Mouse (Mus musculus): ENCODE measurements around the gene Ints12. TPM values are rescaled to one million over a fixed set of nuclear protein-coding genes. Genes with fewer than 3 reads are reported as not detected.

Ints12 gene
- 19.1 and 20.5 TPM in 2 replicates for polyA plus RNA-seq (2015; fragmentation: Nextera tagmentation; extraction: Ambion mirVana)

DNA sequence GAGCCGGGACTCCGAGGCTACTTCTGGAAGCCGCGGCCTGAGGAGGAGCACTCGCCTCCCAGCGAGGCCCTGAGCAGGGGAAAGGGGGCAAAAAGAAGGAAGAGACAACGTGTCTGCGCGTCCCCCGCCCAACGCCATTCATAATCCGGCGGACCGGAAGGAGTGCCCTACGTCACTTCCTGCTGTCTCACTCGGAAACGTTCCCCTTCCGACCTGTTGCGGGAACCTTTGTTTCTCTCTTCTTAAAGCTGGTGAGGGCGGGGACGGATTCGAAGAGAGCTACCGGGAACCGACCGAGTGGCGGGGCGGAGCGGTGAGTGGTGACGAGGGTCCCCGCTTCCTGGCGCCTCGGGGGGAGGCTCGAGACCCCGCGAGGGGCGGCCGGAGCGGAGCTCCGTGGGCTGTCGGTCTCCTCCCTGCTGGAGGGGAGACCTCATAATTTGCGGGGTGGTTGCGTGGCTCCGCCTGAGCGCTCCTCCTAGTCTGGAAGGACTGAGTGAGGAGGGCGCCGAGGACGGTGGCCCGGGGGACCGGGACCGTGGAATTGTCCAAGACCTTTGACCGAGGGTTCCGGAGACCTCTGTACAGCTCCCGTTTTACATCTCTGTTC, at the start of gene Ints12, which contains the start of gene Gstcd:
TSS of gene Ints12 (plus strand) at position 177 of the 610 bp plus-strand sequence.
TSS of gene Gstcd (minus strand) at position 370 of the 610 bp plus-strand sequence.
- H3K27me3 ChIP-seq = no peaks in the 10 kb centered on the region
- no peaks in the 10 kb centered on the region for H3K9me3 ChIP-seq
- peak within 1 kb of the TSS; percentile 52 for H3K4me2 ChIP-seq
- H3K4me3 ChIP-seq = peak within 1 kb of the TSS; percentile 85
- peaks cover 2% of the 10 kb centered on the region; the same call in 1 of the 2 replicates for H3K36me3 ChIP-seq
- peaks cover 9% of the 10 kb centered on the region for H3K4me1 ChIP-seq
- ATAC-seq (ENCODE audit: insufficient number of reproducible peaks, low FRiP score, low TSS enrichment, low read depth) = peak; percentile 98
- WGBS = under 1% methylated on average over 53 of the region's 53 CpGs
- H3K9ac ChIP-seq = peak within 1 kb of the TSS; percentile 99
- H3K27ac ChIP-seq = peak within 1 kb of the TSS; percentile 99

DNA sequence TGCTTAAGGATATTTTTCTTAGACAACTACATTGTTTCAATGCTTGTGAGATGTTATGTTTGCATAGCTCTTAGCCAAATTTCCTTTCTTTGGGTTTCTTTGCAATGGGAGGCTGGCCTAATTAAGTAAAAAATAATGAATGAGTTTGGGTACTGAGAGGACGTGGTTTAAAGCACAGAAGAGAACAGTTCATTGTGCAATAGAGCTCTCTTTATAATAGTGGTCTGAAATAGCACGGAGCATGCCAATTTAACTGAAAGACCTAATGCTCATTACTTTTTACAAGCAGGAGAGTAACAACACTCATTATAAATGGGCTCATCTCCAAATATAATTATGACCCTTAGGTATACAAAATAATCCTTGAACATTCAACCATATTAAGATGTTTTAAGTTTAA, 39.6 kb upstream of the Ints12 start:
- no peak overlapping the region for H3K27ac ChIP-seq
- no peaks in the 10 kb centered on the region for H3K27me3 ChIP-seq
- H3K4me2 ChIP-seq = no peak overlapping the region
- WGBS = 48% methylated on average over 2 of the region's 2 CpGs
- H3K4me1 ChIP-seq = no peaks in the 10 kb centered on the region
- ATAC-seq (ENCODE audit: insufficient number of reproducible peaks, low FRiP score, low TSS enrichment, low read depth) = no peak
- no peak overlapping the region for H3K4me3 ChIP-seq
- H3K36me3 ChIP-seq = no peaks in the 10 kb centered on the region
- no peak overlapping the region for H3K9ac ChIP-seq
- H3K9me3 ChIP-seq = no peaks in the 10 kb centered on the region

DNA sequence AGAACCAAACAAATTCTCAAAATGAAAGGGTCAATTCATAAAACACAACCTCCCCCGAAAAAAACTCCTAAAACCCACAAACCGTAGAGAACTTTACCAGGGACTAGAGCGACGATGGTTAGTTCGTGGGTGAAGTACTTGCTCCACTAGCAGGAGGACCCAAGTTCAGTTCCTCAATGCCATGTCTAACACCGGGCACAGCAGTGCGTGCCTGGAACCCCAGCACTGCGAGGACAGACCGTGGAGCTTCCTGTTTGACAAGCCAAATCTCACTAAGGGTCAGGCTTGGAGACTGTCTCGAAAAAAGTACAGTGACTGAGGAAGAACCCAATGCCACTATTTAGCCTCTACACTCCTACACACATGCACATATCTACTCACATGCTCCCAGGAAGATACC, 16.1 kb upstream of the Ints12 start:
- Histone ChIP-seq H3K27me3 (no peaks in the 10 kb centered on the region), H3K9me3 (no peaks in the 10 kb centered on the region), H3K4me3 (no peak overlapping the region), H3K4me1 (no peaks in the 10 kb centered on the region; the same call in 1 of the 2 replicates), H3K4me2 (no peak overlapping the region), H3K36me3 (peaks cover 15% of the 10 kb centered on the region), H3K27ac (no peak overlapping the region), H3K9ac (no peak overlapping the region)
- WGBS = 84% methylated on average over 10 of the region's 10 CpGs
- ATAC-seq (ENCODE audit: insufficient number of reproducible peaks, low FRiP score, low TSS enrichment, low read depth) = no peak

DNA sequence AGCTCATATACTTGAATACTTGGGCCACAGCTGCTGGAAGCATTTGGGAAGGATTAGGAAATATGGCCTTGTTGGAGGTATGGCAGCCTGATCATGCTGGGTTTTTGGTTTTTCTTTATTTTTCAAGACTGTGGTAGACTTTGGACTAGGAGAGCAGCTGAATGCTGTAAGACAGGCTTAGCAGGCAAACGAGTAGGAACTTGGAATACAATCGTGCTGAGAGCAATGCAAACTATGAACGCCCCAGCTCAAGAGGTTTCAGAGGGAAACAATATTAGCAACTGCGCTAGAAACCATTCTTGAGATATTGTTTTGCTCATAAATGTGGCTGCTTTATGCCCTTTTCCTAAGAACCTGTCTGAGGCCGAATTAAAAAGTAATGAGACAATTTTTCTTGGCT, 8.9 kb upstream of the Ints12 start:
- Histone ChIP-seq H3K4me1 (no peaks in the 10 kb centered on the region), H3K36me3 (peaks cover 38% of the 10 kb centered on the region), H3K27me3 (no peaks in the 10 kb centered on the region), H3K27ac (no peak overlapping the region), H3K9me3 (no peaks in the 10 kb centered on the region), H3K4me2 (no peak overlapping the region), H3K4me3 (no peak overlapping the region), H3K9ac (no peak overlapping the region)
- 82% methylated on average over 5 of the region's 5 CpGs for WGBS
- no peak for ATAC-seq (ENCODE audit: insufficient number of reproducible peaks, low FRiP score, low TSS enrichment, low read depth)

DNA sequence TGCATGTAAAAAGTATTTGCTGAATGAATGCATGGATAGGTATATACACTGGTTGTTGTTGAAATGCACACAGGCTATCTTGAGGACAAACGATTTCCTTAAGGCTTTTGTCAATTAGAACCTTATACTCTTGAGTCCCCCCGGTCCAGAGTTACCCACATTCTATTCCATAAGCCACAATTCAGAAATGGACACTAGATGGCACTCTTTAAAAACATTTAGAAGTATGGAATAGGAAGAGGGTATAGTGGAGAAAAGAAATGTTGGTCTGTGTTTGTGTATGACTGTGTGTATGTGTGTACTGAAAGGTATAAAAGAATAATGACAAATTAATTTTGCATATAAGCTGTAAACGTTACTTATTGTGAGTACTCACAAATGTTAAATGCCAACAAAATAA, 5.8 kb upstream of the Ints12 start:
- Histone ChIP-seq H3K36me3 (peaks cover 30% of the 10 kb centered on the region), H3K27me3 (no peaks in the 10 kb centered on the region), H3K9ac (no peak overlapping the region), H3K4me1 (peaks cover 4% of the 10 kb centered on the region; the same call in 1 of the 2 replicates), H3K27ac (no peak overlapping the region), H3K9me3 (no peaks in the 10 kb centered on the region), H3K4me3 (no peak overlapping the region), H3K4me2 (no peak overlapping the region)
- 49% methylated on average over 3 of the region's 3 CpGs for WGBS
- no peak for ATAC-seq (ENCODE audit: insufficient number of reproducible peaks, low FRiP score, low TSS enrichment, low read depth)

DNA sequence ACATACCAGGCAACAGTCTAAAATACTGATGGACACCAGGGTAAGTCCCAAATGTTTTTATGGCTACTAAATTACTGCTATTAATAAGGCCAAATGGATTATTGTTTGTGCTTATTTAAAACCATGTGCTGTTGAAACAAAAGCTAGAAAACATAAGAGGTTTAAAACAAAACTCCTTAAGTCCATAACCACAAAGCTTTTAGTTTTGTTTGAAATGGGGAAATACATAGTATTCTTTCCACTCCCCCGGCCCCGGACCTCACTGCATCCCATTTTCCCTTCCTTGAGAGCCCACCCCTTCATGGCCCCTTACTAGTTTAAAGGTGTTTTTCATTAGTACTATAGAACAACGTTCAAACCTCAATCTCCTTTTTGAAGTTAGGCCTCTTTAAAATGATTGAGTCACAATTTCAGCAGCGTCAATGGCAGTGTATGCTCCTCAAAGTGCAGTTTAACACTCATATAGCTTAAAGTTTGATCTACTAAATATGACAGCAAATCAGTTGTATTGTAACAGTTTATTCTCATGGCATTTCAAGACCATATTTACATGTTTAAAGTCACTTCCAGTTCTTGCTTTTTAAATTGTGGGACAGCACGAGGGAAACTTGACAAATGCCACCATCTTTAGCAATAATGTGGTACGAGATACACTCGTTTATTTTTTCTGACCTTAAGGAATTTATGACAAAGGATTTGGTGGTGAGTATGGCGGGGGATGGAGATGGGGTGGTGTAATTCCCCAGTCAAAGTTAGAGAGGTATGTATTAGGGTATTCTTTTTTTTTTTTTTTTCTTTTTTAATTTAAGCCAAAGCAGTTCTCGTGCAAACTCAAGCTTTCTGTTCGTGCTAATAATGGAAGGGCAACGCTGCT, 1.2 kb upstream of the Ints12 start:
- ATAC-seq (ENCODE audit: insufficient number of reproducible peaks, low FRiP score, low TSS enrichment, low read depth) = no peak
- WGBS = 3% methylated on average over 11 of the region's 11 CpGs

DNA sequence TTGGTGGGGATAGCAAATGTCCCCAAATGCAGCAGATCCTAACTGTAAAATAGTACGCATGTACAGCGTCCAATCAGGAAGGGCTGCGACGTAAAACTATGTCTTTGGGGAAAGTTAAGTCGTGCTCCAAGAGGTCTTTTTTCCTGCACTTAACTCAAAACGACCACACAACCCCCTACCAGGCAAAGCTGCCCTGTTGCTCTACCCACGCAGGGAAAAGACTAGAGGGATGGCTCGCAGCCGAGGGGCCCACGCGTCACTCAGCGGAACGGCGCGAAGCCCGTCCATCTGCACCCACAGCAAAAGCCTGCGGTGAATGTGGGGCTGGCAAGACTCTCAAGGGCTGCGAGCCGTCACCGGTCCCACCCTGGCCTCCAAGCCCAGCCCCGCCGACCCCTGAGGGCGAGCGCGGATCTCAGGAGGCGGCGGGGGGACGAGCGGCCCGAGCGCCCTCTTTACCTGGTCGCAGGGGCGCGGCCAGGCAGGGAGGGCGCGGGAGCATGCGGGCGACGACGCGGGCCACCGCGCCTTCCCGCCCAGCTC, 448 bp upstream of the Ints12 start:
- H3K27me3 ChIP-seq = no peaks in the 10 kb centered on the region
- peak overlapping the region; percentile 85 for H3K4me3 ChIP-seq
- ATAC-seq (ENCODE audit: insufficient number of reproducible peaks, low FRiP score, low TSS enrichment, low read depth) = peak; percentile 72; the same call in 1 of the 2 replicates
- H3K4me2 ChIP-seq = peak overlapping the region; percentile 52
- H3K9ac ChIP-seq = peak overlapping the region; percentile 99
- peak overlapping the region; percentile 99 for H3K27ac ChIP-seq
- no peaks in the 10 kb centered on the region for H3K36me3 ChIP-seq
- WGBS = under 1% methylated on average over 35 of the region's 44 CpGs
- H3K4me1 ChIP-seq = peaks cover 9% of the 10 kb centered on the region
- no peaks in the 10 kb centered on the region for H3K9me3 ChIP-seq

More for the DNA sequence above, 1.2 kb upstream of the Ints12 start:
- Histone ChIP-seq H3K27me3 (no peaks in the 10 kb centered on the region), H3K4me2 (peak overlapping the region; percentile 52), H3K4me1 (peaks cover 9% of the 10 kb centered on the region), H3K4me3 (peak overlapping the region; percentile 85), H3K9ac (peak overlapping the region; percentile 99; the same call in 1 of the 2 replicates), H3K36me3 (no peaks in the 10 kb centered on the region), H3K27ac (peak overlapping the region; percentile 99), H3K9me3 (no peaks in the 10 kb centered on the region)

DNA sequence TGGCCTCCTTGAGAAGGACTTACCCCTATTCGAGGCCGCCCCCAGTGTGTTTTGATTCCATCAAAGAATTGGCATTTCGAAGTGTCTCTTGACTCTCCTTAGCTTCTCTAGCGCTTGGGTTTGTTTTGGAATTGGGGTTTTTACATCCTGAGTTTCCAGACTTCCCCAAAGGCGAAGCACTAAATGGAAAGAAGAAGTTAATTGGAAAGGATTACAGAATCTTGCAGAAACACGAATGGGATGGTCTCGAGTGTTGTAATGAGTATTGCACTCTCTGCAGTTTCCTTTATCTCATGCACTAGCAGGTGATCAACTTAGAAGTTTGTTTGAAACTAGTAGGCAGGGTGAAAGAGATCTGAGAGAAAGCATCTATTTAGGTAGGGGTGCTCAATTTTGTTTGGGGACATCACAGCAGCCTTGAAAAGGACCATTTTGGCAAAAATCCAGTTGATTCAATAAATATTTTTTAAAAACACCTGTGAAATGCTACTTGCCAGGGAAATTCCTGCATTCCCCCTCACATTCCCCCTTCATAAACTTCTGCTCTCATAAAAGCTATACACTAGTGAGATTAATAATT, 724 bp downstream of the Ints12 start:
- no peak for ATAC-seq (ENCODE audit: insufficient number of reproducible peaks, low FRiP score, low TSS enrichment, low read depth)
- Histone ChIP-seq H3K36me3 (peaks cover 6% of the 10 kb centered on the region), H3K4me3 (peak overlapping the region; percentile 85), H3K4me1 (peaks cover 9% of the 10 kb centered on the region), H3K27me3 (no peaks in the 10 kb centered on the region), H3K9me3 (no peaks in the 10 kb centered on the region), H3K4me2 (peak overlapping the region; percentile 52), H3K9ac (peak overlapping the region; percentile 99), H3K27ac (peak overlapping the region; percentile 99)
- WGBS = under 1% methylated on average over 7 of the region's 7 CpGs

DNA sequence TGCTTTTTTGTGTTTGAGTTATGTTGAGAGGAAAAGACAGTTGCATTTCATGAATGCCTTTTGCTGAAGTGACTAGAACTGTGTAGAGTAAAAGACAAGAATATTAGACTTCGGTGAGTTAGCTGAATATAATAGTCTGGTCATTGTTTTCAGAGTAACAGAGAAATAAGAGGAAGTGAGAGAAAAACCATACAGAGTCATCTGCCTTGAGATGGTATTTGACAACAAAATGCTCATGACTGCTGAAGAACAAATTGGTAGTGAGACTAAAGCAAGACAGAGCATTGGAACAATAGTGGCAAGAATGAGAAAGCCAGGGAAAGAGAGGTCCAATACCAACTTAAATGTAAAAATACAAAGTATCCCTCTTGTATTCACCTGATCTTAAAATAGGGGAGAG, 1.3 kb downstream of the Ints12 start:
- H3K27me3 ChIP-seq = no peaks in the 10 kb centered on the region
- no peaks in the 10 kb centered on the region for H3K9me3 ChIP-seq
- peak overlapping the region; percentile 85 for H3K4me3 ChIP-seq
- peak overlapping the region; percentile 52 for H3K4me2 ChIP-seq
- peaks cover 9% of the 10 kb centered on the region for H3K4me1 ChIP-seq
- no peak for ATAC-seq (ENCODE audit: insufficient number of reproducible peaks, low FRiP score, low TSS enrichment, low read depth)
- peaks cover 9% of the 10 kb centered on the region for H3K36me3 ChIP-seq
- 0 out of 2 replicates have a peak overlapping the region, but pooled peaks have one; percentile 99 for H3K27ac ChIP-seq
- H3K9ac ChIP-seq = no peak overlapping the region
- WGBS = 89% methylated on average over 1 of the region's 1 CpGs

DNA sequence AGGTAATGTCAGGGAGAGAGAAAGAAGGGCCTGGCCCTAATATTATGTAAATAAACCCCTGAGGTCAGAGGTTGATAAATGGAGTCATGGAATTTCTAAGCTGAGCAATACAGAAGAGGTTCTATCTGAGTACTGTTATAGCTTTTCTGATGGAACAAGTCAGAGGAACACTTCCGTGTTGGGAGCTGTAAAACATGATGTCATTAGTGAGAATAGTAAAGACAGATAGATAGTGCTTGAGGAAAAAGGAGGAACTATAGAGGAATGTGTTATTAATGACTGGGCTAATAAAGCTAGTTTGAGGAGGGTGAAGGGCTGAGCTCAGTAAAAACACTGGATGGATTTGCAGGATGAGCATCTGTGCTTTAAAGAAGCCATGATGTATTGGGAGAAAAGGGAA, 2.7 kb downstream of the Ints12 start:
- peaks cover 9% of the 10 kb centered on the region for H3K4me1 ChIP-seq
- no peaks in the 10 kb centered on the region for H3K9me3 ChIP-seq
- peaks cover 21% of the 10 kb centered on the region for H3K36me3 ChIP-seq
- 58% methylated on average over 1 of the region's 1 CpGs for WGBS
- no peak for ATAC-seq (ENCODE audit: insufficient number of reproducible peaks, low FRiP score, low TSS enrichment, low read depth)
- no peak overlapping the region for H3K9ac ChIP-seq
- no peaks in the 10 kb centered on the region for H3K27me3 ChIP-seq
- H3K4me3 ChIP-seq = no peak overlapping the region
- H3K27ac ChIP-seq = no peak overlapping the region
- H3K4me2 ChIP-seq = no peak overlapping the region

DNA sequence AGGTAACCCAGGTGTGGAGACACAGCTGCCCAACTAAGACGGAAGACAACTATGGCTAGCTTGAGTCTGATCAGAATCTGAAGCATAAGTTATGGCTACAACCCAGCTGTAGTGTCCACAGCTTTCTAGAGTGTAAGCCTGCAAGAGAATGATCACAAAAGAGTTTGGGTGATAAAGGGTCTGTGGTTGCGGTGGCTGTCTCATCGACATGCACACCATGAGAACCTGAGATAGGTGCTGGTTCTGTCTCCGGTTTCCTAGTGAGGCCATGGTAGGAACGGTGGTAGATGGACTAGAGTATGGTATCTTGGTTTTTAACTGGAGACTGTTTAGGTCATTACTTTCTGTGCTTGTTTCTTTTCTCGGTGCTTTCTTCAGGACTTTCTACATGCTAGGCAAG, 6.3 kb downstream of the Ints12 start:
- peaks cover 38% of the 10 kb centered on the region for H3K36me3 ChIP-seq
- H3K4me3 ChIP-seq = no peak overlapping the region
- no peaks in the 10 kb centered on the region for H3K9me3 ChIP-seq
- 92% methylated on average over 6 of the region's 6 CpGs for WGBS
- H3K27ac ChIP-seq = no peak overlapping the region
- H3K9ac ChIP-seq = no peak overlapping the region
- no peaks in the 10 kb centered on the region for H3K27me3 ChIP-seq
- H3K4me2 ChIP-seq = no peak overlapping the region
- ATAC-seq (ENCODE audit: insufficient number of reproducible peaks, low FRiP score, low TSS enrichment, low read depth) = no peak
- no peaks in the 10 kb centered on the region; the same call in 1 of the 2 replicates for H3K4me1 ChIP-seq

Measured in limb, embryonic 15.5 days (tissue).